Mouse (Mus musculus) G1E (cell line): ENCODE results near the gene Pax2.

ENCODE experiments used
- CTCF ChIP-seq: IDR thresholded peaks from 2 replicates; pipeline ENCODE4 v1.5.1; 2012; ENCODE audit warnings: low read depth, low read length, inconsistent platforms, mixed read lengths
- GATA1 ChIP-seq: IDR thresholded peaks from 2 replicates; pipeline ENCODE4 v1.6.1; 2012; ENCODE audit warnings: borderline replicate concordance, low read length, inconsistent platforms, mixed read lengths
- GATA2 ChIP-seq: IDR thresholded peaks from 2 replicates; pipeline ENCODE4 v1.6.1; 2012; ENCODE audit warnings: low read depth, low read length, inconsistent platforms, borderline replicate concordance
- POLR2AphosphoS5 ChIP-seq: IDR thresholded peaks from 2 replicates; pipeline ENCODE4 v1.6.1; 2012; ENCODE audit warnings: low read depth, low read length, inconsistent platforms; ENCODE audit not compliant: insufficient replicate concordance

GRCm38 (mm10) chr19:44740300-44740699, 15.5 kb upstream of the Pax2 start:
- TF ChIP-seq CTCF (no peak), GATA2 (no peak), GATA1 (no peak), POLR2AphosphoS5 (no peak)
